Mouse (Mus musculus) liver, adult 2 months (tissue): ENCODE results near the gene Mpst. TPM values are rescaled to one million over a fixed set of nuclear protein-coding genes. Genes with fewer than 3 reads are reported as not detected.

ENCODE experiments used
- DNase-seq: peaks from one replicate; pipeline ENCODE4 v3.0.0-alpha.2; 2011; ENCODE audit warnings: low read depth, low spot score; ENCODE audit errors: extremely low read depth
- H3K27ac ChIP-seq: fragments of 200-500 bp; replicated peaks from 2 replicates; pipeline ENCODE4 v1.5.1; 2012; ENCODE audit warnings: low read depth, mild to moderate bottlenecking, control low read depth, inconsistent platforms, low read length; ENCODE audit not compliant: insufficient read depth
- H3K27me3 ChIP-seq: fragments of 200-500 bp; 2 replicates; pipeline ENCODE4 v1.6.1; 2012; ENCODE audit warnings: mild to moderate bottlenecking, moderate library complexity, low read length, inconsistent platforms; ENCODE audit not compliant: control insufficient read depth, insufficient read depth
- H3K36me3 ChIP-seq: fragments of 200-500 bp; 2 replicates; pipeline ENCODE4 v1.6.1; 2012; ENCODE audit warnings: low read length, inconsistent platforms; ENCODE audit not compliant: control insufficient read depth, insufficient read depth
- H3K4me1 ChIP-seq: fragments of 200-500 bp; 2 replicates; pipeline ENCODE4 v1.6.1; 2011; ENCODE audit warnings: low read length; ENCODE audit not compliant: control insufficient read depth, insufficient read depth
- H3K4me3 ChIP-seq: fragments of 200-500 bp; 2 replicates; pipeline ENCODE4 v1.5.1; 2011; ENCODE audit warnings: low read depth, mild to moderate bottlenecking, control low read depth, low read length, moderate library complexity; ENCODE audit not compliant: insufficient read depth
- H3K79me2 ChIP-seq: fragments of 200-500 bp; 2 replicates; pipeline ENCODE4 v1.6.1; 2012; ENCODE audit warnings: inconsistent platforms, mild to moderate bottlenecking, low read length, moderate library complexity; ENCODE audit not compliant: control insufficient read depth, insufficient read depth
- H3K9ac ChIP-seq: fragments of 200-500 bp; 2 replicates; pipeline ENCODE4 v1.6.1; 2012; ENCODE audit warnings: low read depth, mild to moderate bottlenecking, control low read depth, inconsistent platforms, low read length
- CTCF ChIP-seq: fragments of 200-500 bp; IDR thresholded peaks from 2 replicates; pipeline ENCODE4 v1.5.1; 2011; ENCODE audit warnings: low read depth, low read length, control low read depth
- POLR2A ChIP-seq: fragments of 200-500 bp; IDR thresholded peaks from 2 replicates; pipeline ENCODE4 v1.6.1; 2011; ENCODE audit warnings: low read length, control low read depth; ENCODE audit not compliant: insufficient read depth; ENCODE audit errors: extremely low read depth
- WGBS: fragments of 180-500 bp; shearing (Covaris S2); methylation state at CpG from one replicate; pipeline ENCODE4 v1.1.7; 2018; 5-methylcytosine and 5-hydroxymethylcytosine counted together
- polyA plus RNA-seq: library from polyadenylated mRNA; depleted of rRNA; stranded (reverse); fragments of >200 nt; gene quantifications from 2 replicates; pipeline ENCODE4 v1.2.3, GENCODE M21; 2012
- total RNA-seq: library from RNA; depleted of rRNA; stranded (reverse); fragments of >200 nt; gene quantifications from 2 replicates; pipeline ENCODE4 v1.2.3, GENCODE M21; 2014

Mpst gene
- total and polyA plus RNA-seq, 2 experiments: 106 to 377 TPM

DNA sequence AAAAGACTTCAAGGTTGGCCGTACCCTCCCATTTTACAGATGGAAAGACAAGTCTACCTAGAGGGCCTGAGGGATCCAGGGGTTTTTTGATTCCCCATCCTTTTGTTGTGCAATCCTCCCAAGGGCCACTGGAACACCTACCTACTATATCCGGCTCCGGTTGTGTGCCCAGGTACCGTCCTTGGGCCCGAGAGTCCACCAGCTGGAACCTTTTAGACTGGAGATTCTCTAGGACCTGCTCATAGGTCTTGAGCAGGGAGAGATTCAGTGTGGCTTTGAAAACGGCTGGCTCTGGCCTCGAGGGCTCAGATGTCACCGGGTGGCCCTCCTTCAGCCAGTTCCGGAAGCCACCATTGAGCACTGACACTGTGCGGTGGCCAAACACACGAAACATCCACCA is 1.1 kb upstream of the Mpst start:
- TF ChIP-seq POLR2A (no peak), CTCF (no peak)
- Histone ChIP-seq H3K27ac (peak overlapping the region; percentile 90), H3K27me3 (no peaks in the 10 kb centered on the region), H3K79me2 (peaks cover 21% of the 10 kb centered on the region; the same call in 1 of the 2 replicates), H3K4me3 (peak overlapping the region; percentile 91), H3K36me3 (0 out of 2 replicates have a peak, but pooled peaks cover under 1% of the 10 kb centered on the region), H3K4me1 (peaks cover 26% of the 10 kb centered on the region), H3K9ac (peak overlapping the region; percentile 90)
- WGBS: 12% methylated on average over 11 of the region's 11 CpGs
- DNase-seq: peak; percentile 58

DNA sequence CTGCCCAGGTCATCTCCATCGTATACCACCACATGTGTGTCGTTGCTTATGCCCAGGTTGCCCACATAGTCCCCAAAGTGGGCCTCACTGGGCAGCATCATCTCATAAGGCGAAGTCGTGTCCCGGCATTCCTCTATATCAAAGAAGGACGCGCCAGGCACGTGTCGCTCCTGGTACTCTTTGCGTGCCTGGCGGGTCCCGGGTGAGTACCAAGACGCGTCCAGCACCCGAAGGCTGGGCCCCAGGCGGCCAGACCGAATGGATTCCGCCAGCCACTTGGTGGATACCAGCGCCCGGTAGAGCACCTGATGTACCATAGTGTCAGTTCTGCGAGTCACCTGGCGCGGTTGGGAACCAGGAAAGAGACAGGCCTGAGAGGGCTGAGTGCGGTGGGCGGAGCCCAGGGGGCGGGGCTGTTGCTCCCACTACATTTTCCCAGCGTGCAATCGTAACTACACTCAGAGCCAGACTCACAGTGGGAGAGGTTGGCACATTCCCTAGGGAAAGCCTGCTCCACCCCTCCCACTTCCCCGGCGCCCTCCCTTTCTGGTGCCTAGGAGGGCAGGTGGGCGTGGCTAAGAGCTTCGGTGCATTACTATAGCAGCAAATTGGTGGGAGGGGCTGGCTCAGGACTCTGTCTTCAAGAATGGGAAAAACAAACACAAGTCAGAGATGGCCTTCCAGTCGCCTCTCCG is 552 bp upstream of the Mpst start, which contains the start of gene Tst:
Gene Tst, minus strand, starts transcription at position 391 of the 695 bp plus-strand sequence.
- DNase-seq: peak; percentile 97
- Histone ChIP-seq H3K27ac (peak within 1 kb of the TSS; percentile 100), H3K79me2 (peaks cover 27% of the 10 kb centered on the region; the same call in 1 of the 2 replicates), H3K36me3 (no peaks in the 10 kb centered on the region), H3K9ac (peak within 1 kb of the TSS; percentile 98), H3K4me1 (peaks cover 26% of the 10 kb centered on the region), H3K4me3 (peak within 1 kb of the TSS; percentile 91), H3K27me3 (no peaks in the 10 kb centered on the region)
- TF ChIP-seq POLR2A (peak; percentile 85; the same call in 1 of the 2 replicates), CTCF (no peak)
- WGBS: under 1% methylated on average over 34 of the region's 34 CpGs

DNA sequence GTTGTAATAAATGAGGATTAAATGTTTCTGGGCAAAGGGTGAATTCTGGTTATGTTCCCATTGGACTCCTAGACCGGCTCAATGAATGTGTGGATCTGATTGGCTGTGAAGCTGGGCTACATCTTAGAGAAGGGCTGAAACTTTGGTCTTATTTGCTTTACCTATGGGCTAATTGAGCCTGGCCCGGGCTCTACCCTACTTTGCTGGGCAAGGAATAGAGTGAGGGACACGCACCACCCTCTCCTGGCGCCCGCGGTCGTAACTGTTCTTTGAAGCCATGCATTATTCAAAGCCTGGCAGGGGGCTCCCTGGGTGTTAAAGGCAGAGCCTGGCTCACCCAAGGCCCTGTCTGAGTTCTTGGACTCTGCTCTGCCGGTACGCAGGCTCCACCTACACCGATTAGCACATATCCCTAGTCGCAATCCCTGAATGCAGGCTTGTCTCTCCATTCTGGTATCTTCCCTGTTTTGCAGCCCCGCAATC is 3.4 kb downstream of the Mpst start:
- H3K79me2 ChIP-seq: peaks cover 38% of the 10 kb centered on the region; the same call in 1 of the 2 replicates
- H3K4me1 ChIP-seq: peaks cover 29% of the 10 kb centered on the region
- no peaks in the 10 kb centered on the region for H3K27me3 ChIP-seq
- H3K9ac ChIP-seq: peak overlapping the region; percentile 78
- DNase-seq: peak; percentile 98
- peak overlapping the region; percentile 93 for H3K27ac ChIP-seq
- H3K36me3 ChIP-seq: peaks cover 2% of the 10 kb centered on the region; the same call in 1 of the 2 replicates
- TF ChIP-seq CTCF (no peak), POLR2A (no peak)
- H3K4me3 ChIP-seq: peak overlapping the region; percentile 64
- WGBS: 26% methylated on average over 12 of the region's 12 CpGs

DNA sequence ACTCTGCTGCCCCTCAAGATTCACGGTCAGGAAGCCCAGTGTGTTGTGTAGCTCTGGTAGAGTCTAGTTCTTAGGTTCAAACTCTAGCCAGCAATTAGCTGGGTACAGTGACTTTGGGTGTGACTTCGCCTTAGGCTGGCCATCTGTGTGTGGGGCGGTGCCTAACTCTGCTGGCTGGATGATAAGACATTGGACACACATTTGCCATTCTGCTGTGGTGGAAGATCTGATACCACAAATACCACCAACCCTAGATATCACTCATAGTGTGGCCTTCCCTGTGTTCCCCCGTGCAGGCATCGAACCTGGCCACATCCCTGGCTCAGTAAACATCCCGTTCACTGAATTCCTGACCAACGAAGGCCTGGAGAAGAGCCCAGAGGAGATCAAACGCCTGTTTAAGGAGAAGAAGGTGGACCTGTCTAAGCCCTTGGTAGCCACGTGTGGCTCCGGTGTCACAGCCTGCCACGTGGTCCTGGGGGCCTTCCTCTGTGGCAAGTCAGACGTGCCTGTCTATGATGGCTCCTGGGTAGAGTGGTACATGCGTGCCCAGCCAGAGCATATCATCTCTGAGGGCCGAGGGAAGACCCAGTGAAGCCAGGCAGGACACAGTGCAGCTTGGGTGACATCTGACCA is 7.0 kb downstream of the Mpst start:
- peaks cover 38% of the 10 kb centered on the region for H3K4me1 ChIP-seq
- WGBS: 54% methylated on average over 14 of the region's 14 CpGs

DNA sequence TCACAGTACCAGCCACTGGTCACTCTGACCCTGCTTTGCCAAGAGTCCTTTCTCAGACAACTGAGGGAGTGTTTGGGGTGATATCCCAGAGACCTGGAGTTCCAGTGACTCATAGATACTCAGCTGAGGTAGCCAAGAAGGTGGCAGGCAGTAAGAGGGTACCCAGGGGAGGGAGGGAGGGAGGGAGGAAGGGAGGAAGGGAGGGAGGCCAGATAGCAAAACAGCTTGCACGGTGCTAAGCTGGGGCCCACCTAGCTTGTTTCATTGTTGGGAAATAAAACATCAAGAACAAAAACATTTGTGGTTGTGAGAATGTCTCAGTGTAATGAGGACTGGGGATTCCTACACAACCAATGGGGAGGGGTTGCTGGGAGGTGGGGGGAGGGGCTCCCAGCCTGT is 7.5 kb downstream of the Mpst start:
- H3K4me1 ChIP-seq: peaks cover 33% of the 10 kb centered on the region
- no peak overlapping the region for H3K27ac ChIP-seq
- peaks cover 2% of the 10 kb centered on the region; the same call in 1 of the 2 replicates for H3K36me3 ChIP-seq
- 71% methylated on average over 1 of the region's 1 CpGs for WGBS
- no peak overlapping the region for H3K9ac ChIP-seq
- peaks cover 18% of the 10 kb centered on the region; the same call in 1 of the 2 replicates for H3K79me2 ChIP-seq
- no peak for DNase-seq
- H3K27me3 ChIP-seq: no peaks in the 10 kb centered on the region
- no peak for TF ChIP-seq CTCF
- H3K4me3 ChIP-seq: no peak overlapping the region

More for the DNA sequence above, 7.0 kb downstream of the Mpst start:
- Histone ChIP-seq H3K27ac (no peak overlapping the region), H3K79me2 (peaks cover 18% of the 10 kb centered on the region; the same call in 1 of the 2 replicates), H3K4me3 (no peak overlapping the region), H3K9ac (no peak overlapping the region), H3K27me3 (no peaks in the 10 kb centered on the region), H3K36me3 (peaks cover 2% of the 10 kb centered on the region; the same call in 1 of the 2 replicates)
- TF ChIP-seq POLR2A (no peak), CTCF (no peak)
- DNase-seq: no peak

DNA sequence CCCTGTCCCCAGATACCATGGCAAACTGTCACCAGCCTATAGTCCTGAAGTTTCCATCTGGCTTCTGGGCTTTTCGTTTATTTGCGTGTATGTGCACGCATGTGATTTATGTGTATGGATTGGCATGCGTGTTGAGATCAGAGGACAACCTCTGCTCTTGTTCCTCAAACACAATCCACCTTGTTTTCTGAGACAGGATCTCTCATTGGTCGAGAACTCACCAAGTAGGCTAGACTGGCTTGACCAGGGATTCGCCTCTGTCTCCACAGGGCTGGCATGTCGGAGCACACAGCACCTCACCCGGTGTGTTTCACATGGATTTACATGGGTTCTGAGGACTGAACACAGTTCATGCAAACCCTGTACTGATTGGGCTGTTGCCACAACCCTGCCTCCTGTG is 7.9 kb downstream of the Mpst start:
- DNase-seq: no peak
- Histone ChIP-seq H3K4me1 (peaks cover 30% of the 10 kb centered on the region), H3K79me2 (peaks cover 18% of the 10 kb centered on the region; the same call in 1 of the 2 replicates), H3K36me3 (peaks cover 2% of the 10 kb centered on the region; the same call in 1 of the 2 replicates), H3K27me3 (no peaks in the 10 kb centered on the region), H3K27ac (no peak overlapping the region), H3K9ac (no peak overlapping the region), H3K4me3 (no peak overlapping the region)
- TF ChIP-seq CTCF: no peak
- TF ChIP-seq POLR2A: no peak
- WGBS: 95% methylated on average over 8 of the region's 8 CpGs
